8 mouse cellular contexts compared by ENCODE assay signal in genomic region chr8:56884195-56884594, GRCm38 (mm10).
DNase-seq lines count a peak whose midpoint lies in the region; ATAC-seq lines count a peak whose summit lies in the region.
"Had no signal": no experiment of that assay in that cellular context is flagged by ENCODE, and none has a peak within 500 bp of the region (broad histone marks: within the 10 kb centered on the region; RNA-seq: fewer than 3 reads in every experiment).

No protein-coding gene starts in this region.

- no peak for ATAC-seq in hindbrain, embryonic 14.5 days (ENCODE audit: low FRiP score)
- no peak for ATAC-seq in hindbrain, embryonic 11.5 days (ENCODE audit: low FRiP score)

- no peak overlapping the region for H3K27ac ChIP-seq in hindbrain, embryonic 14.5 days
- H3K27ac ChIP-seq in hindbrain, embryonic 11.5 days (ENCODE audit: low read depth, low read length), result no peak overlapping the region
- H3K27ac ChIP-seq: liver, embryonic 15.5 days had no signal

- no peak overlapping the region for H3K4me3 ChIP-seq in hindbrain, embryonic 14.5 days (replicated peaks; ENCODE audit: low read length)
- H3K4me3 ChIP-seq in hindbrain, embryonic 11.5 days (ENCODE audit: low read depth, low read length), result no peak overlapping the region
- H3K4me3 ChIP-seq: liver, embryonic 15.5 days had no signal

- H3K9me3 ChIP-seq in hindbrain, embryonic 14.5 days (ENCODE audit: control insufficient read depth, low read length), result no peaks in the 10 kb centered on the region
- no peaks in the 10 kb centered on the region for H3K9me3 ChIP-seq in hindbrain, embryonic 11.5 days (ENCODE audit: control insufficient read depth, low read length)
- H3K9me3 ChIP-seq: liver, embryonic 15.5 days had no signal

- no peaks in the 10 kb centered on the region for H3K27me3 ChIP-seq in hindbrain, embryonic 14.5 days (ENCODE audit: control insufficient read depth, insufficient read depth, low read length)
- H3K27me3 ChIP-seq in hindbrain, embryonic 11.5 days (ENCODE audit: control insufficient read depth, insufficient read depth, low read length), result no peaks in the 10 kb centered on the region
- H3K27me3 ChIP-seq: liver, embryonic 15.5 days had no signal

- H3K36me3 ChIP-seq in hindbrain, embryonic 14.5 days (replicated peaks; ENCODE audit: control insufficient read depth, insufficient read depth), result no peaks in the 10 kb centered on the region
- H3K36me3 ChIP-seq in hindbrain, embryonic 11.5 days (ENCODE audit: control insufficient read depth, insufficient read depth, low read length), result no peaks in the 10 kb centered on the region
- H3K36me3 ChIP-seq: liver, embryonic 15.5 days had no signal

- intact Hi-C loops in gastrocnemius, postnatal 36 days (cut with DNase I), result no loop called here

- no peaks in the 10 kb centered on the region for H3K4me1 ChIP-seq in hindbrain, embryonic 14.5 days (replicated peaks; ENCODE audit: control insufficient read depth, insufficient read depth, low read length)
- H3K4me1 ChIP-seq in hindbrain, embryonic 11.5 days (replicated peaks; ENCODE audit: control insufficient read depth, insufficient read depth, low read length), result no peaks in the 10 kb centered on the region
- H3K4me1 ChIP-seq: liver, embryonic 15.5 days had no signal

- 25% methylated on average over 1 of the region's 1 CpGs for WGBS in hindbrain, embryonic 14.5 days
- WGBS in hindbrain, embryonic 11.5 days, result 22% methylated on average over 1 of the region's 1 CpGs

- H3K4me2 ChIP-seq in hindbrain, embryonic 14.5 days (replicated peaks), result no peak overlapping the region
- no peak overlapping the region for H3K4me2 ChIP-seq in hindbrain, embryonic 11.5 days (replicated peaks; ENCODE audit: low read depth, low read length)
- H3K4me2 ChIP-seq: liver, embryonic 15.5 days had no signal

- DNase-seq in hindbrain, embryonic 14.5 days (ENCODE audit: low spot score), result peak; percentile 59
- DNase-seq in hindbrain, embryonic 11.5 days (ENCODE audit: low spot score), result no peak
- DNase-seq in lung, postnatal 36 days, result peak; percentile 3
- no peak for DNase-seq in lung, postnatal 4 days
- DNase-seq in embryo, embryonic 10 days (ENCODE audit: low spot score), result peak; percentile 45
- DNase-seq in thymus, postnatal 10 days (ENCODE audit: low spot score in 2 of 2), result no peak
- DNase-seq in gastrocnemius, postnatal 36 days, result no peak

- no peak overlapping the region for H3K9ac ChIP-seq in hindbrain, embryonic 14.5 days
- H3K9ac ChIP-seq in hindbrain, embryonic 11.5 days (ENCODE audit: low read depth, low read length), result no peak overlapping the region
- H3K9ac ChIP-seq: liver, embryonic 15.5 days had no signal

Comparison
In these comparisons a context has a peak if more than half of its experiments do, and no peak if none do; other contexts are left out.
1. DNase-seq: peak in hindbrain, embryonic 14.5 days (single experiment), lung, postnatal 36 days (single experiment) and embryo, embryonic 10 days (single experiment); none in hindbrain, embryonic 11.5 days (single experiment), lung, postnatal 4 days (0 of 2), thymus, postnatal 10 days (0 of 2) and gastrocnemius, postnatal 36 days (0 of 2).